Mouse (Mus musculus): ENCODE results near the gene Ophn1.

DNA sequence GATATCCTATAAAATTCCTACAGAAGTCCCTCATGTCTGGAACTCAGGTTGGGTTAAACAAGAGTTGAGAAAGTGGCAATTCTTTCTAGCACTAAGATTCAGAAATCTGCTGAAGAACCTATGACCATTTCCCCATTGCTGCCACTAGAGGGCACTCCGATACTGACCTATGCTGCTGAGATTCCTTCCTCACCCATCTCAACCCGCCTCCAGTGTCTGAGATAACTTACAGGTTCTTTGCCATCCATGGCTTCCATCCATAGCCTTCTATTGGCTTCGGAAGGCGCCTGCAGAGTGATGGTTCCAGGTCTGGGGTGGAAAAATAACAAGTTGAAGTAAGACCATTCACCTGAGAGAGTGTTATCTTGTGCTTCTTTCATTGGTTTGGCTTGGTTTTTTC, 189.2 kb downstream of the Ophn1 start:
- TF ChIP-seq EP300 (optimal IDR thresholded peaks at IDR 0.05) (no peak), CTCF (IDR thresholded peaks at IDR 0.05; ENCODE audit: low read depth) (peak; percentile 87)
